Mouse (Mus musculus): ENCODE results near the gene Otog. TPM values are rescaled to one million over a fixed set of nuclear protein-coding genes. Genes with fewer than 3 reads are reported as not detected.
A peak's percentile ranks its signal among the peaks of the same experiment; 100 is the strongest.

Otog gene
- polyA plus RNA-seq, 1 experiment from 2014 or later: not detected

DNA sequence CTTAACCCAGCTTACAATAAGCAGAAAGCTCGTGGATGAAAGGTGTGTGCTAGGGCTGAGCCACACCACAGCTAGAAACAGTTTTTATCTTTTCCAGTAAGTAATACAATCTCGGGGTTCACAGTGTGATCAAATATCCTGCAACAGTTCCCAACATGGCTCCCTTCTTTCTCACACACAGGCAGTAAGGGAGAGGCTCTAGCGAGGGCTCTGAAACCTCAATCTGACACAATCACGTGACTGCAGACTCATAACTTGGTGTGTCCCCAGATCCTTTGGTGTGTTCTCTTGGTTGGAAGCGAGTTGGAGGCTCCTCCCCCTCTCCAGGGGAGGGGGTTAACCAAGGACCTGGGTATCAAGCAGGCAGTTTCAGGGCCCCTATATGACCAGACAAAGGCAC lies 35.4 kb downstream of the Otog start:
- Histone ChIP-seq H3K4me3 (ENCODE audit: low read depth, low read length) (no peak overlapping the region), H3K27ac (ENCODE audit: low read depth, low read length) (no peak overlapping the region), H3K36me3 (ENCODE audit: control insufficient read depth, insufficient read depth) (no peaks in the 10 kb centered on the region), H3K4me1 (replicated peaks; ENCODE audit: control insufficient read depth, insufficient read depth, low read length) (no peaks in the 10 kb centered on the region), H3K27me3 (replicated peaks; ENCODE audit: control insufficient read depth, insufficient read depth, low read length) (no peaks in the 10 kb centered on the region), H3K9ac (ENCODE audit: low read depth, low read length) (no peak overlapping the region), H3K9me3 (ENCODE audit: control insufficient read depth) (no peaks in the 10 kb centered on the region), H3K4me2 (replicated peaks; ENCODE audit: low read depth) (no peak overlapping the region)
- no peak for TF ChIP-seq CTCF (IDR thresholded peaks at IDR 0.05; ENCODE audit: low read depth)
- no peak for ATAC-seq
- 48% methylated on average over 5 of the region's 5 CpGs for WGBS

DNA sequence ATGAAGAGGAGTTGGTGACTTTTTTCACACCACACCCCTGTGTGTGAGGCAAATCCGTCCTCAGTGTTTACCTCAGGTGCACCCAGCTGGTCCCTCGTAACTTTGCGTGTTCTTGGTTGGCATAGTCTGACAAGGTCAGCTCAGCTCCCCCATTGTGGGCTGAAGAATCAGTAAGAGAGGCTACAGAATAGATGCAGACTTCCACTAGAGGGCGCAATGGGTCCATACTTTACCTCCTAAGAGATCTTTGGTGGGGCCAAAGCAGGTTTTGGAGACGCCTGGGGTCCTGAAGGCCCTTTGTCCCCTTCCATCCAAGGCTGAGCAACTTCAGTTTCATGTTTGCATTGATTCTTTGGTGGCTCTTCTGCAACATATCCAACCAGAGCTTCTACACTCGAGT lies 39.2 kb downstream of the Otog start:
- ATAC-seq: no peak
- Histone ChIP-seq H3K4me1 (replicated peaks; ENCODE audit: control insufficient read depth, insufficient read depth, low read length) (no peaks in the 10 kb centered on the region), H3K36me3 (ENCODE audit: control insufficient read depth, insufficient read depth) (no peaks in the 10 kb centered on the region), H3K9ac (ENCODE audit: low read depth, low read length) (no peak overlapping the region), H3K27ac (ENCODE audit: low read depth, low read length) (no peak overlapping the region), H3K4me3 (ENCODE audit: low read depth, low read length) (no peak overlapping the region), H3K27me3 (replicated peaks; ENCODE audit: control insufficient read depth, insufficient read depth, low read length) (no peaks in the 10 kb centered on the region), H3K4me2 (replicated peaks; ENCODE audit: low read depth) (no peak overlapping the region), H3K9me3 (ENCODE audit: control insufficient read depth) (no peaks in the 10 kb centered on the region)
- WGBS: 19% methylated on average over 6 of the region's 6 CpGs
- TF ChIP-seq CTCF (IDR thresholded peaks at IDR 0.05; ENCODE audit: low read depth): peak; percentile 82

DNA sequence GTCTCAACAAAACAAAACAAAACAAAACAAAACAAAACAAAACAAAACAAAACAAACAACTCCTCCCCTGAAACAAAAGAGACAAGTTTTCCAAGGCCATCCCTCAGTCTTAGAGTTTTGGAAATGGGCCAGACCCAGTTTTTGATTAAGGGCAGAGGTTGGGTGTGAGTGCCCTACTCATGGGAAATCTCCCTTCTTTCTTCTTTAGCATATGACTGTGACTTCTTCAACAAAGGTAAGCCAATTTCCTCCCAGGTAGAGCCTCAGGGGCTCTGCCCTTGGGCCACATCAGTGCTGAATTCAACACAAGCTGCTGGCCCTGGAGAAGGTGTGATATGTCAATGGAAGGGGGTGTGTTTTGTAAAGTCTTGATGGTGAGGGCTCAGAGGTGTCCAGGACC lies 40.1 kb downstream of the Otog start:
- Histone ChIP-seq H3K4me1 (replicated peaks; ENCODE audit: control insufficient read depth, insufficient read depth, low read length) (no peaks in the 10 kb centered on the region), H3K27ac (ENCODE audit: low read depth, low read length) (no peak overlapping the region), H3K9me3 (ENCODE audit: control insufficient read depth) (no peaks in the 10 kb centered on the region), H3K36me3 (ENCODE audit: control insufficient read depth, insufficient read depth) (no peaks in the 10 kb centered on the region), H3K27me3 (replicated peaks; ENCODE audit: control insufficient read depth, insufficient read depth, low read length) (no peaks in the 10 kb centered on the region), H3K4me3 (ENCODE audit: low read depth, low read length) (no peak overlapping the region), H3K9ac (ENCODE audit: low read depth, low read length) (no peak overlapping the region), H3K4me2 (replicated peaks; ENCODE audit: low read depth) (no peak overlapping the region)
- no peak for TF ChIP-seq CTCF (IDR thresholded peaks at IDR 0.05; ENCODE audit: low read depth)
- no peak for ATAC-seq

DNA sequence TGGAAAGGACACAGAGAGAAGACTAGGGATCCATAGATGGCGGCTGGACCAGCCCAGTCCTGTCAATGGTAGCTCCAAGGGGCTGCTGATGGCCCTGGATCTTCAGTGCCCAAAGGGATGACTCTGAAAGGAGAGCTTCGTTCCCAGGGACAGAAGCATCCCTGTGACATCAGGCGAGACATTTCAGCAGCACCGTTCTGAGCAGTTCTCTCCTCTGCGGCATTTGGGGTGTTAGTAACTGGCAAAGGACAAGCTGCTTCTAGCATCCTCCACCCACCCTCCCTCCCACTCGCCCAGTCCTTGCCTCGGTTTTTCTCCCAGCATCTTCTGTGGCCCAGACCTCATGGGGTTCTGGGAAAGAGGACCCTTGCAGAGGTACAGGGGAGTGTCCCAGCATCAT lies 41.5 kb downstream of the Otog start:
- Histone ChIP-seq H3K9me3 (ENCODE audit: control insufficient read depth) (no peaks in the 10 kb centered on the region), H3K36me3 (ENCODE audit: control insufficient read depth, insufficient read depth) (no peaks in the 10 kb centered on the region), H3K4me2 (replicated peaks; ENCODE audit: low read depth) (no peak overlapping the region), H3K27me3 (replicated peaks; ENCODE audit: control insufficient read depth, insufficient read depth, low read length) (no peaks in the 10 kb centered on the region), H3K9ac (ENCODE audit: low read depth, low read length) (no peak overlapping the region), H3K27ac (ENCODE audit: low read depth, low read length) (no peak overlapping the region), H3K4me3 (ENCODE audit: low read depth, low read length) (no peak overlapping the region), H3K4me1 (replicated peaks; ENCODE audit: control insufficient read depth, insufficient read depth, low read length) (no peaks in the 10 kb centered on the region)
- ATAC-seq: no peak
- TF ChIP-seq CTCF (IDR thresholded peaks at IDR 0.05; ENCODE audit: low read depth): no peak
- 68% methylated on average over 7 of the region's 7 CpGs for WGBS

DNA sequence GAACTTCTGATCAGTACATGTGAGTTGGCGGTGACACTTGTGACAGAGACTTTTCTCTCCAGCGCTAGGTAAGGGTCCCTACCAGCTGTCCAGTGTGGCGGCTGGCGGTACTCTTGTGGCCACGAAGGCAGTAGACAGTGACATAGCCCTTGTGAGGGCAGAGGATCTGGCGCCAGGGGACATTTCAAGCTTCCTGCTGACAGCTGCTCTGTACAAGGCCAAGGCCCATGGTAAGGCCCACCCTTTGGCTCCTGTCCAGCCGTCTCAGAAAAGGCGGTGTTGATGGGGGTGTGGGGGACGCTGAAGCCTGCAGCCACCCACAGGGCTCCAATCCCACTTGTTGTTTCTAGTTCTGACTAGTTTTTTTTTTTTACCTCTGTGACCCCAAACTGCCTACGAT lies 42.9 kb downstream of the Otog start:
- Histone ChIP-seq H3K9ac (ENCODE audit: low read depth, low read length) (no peak overlapping the region), H3K27me3 (replicated peaks; ENCODE audit: control insufficient read depth, insufficient read depth, low read length) (no peaks in the 10 kb centered on the region), H3K4me1 (replicated peaks; ENCODE audit: control insufficient read depth, insufficient read depth, low read length) (no peaks in the 10 kb centered on the region), H3K27ac (ENCODE audit: low read depth, low read length) (no peak overlapping the region), H3K9me3 (ENCODE audit: control insufficient read depth) (no peaks in the 10 kb centered on the region), H3K4me2 (replicated peaks; ENCODE audit: low read depth) (no peak overlapping the region), H3K36me3 (ENCODE audit: control insufficient read depth, insufficient read depth) (no peaks in the 10 kb centered on the region), H3K4me3 (ENCODE audit: low read depth, low read length) (no peak overlapping the region)
- WGBS: 68% methylated on average over 10 of the region's 10 CpGs
- no peak for ATAC-seq
- no peak for TF ChIP-seq CTCF (IDR thresholded peaks at IDR 0.05; ENCODE audit: low read depth)

DNA sequence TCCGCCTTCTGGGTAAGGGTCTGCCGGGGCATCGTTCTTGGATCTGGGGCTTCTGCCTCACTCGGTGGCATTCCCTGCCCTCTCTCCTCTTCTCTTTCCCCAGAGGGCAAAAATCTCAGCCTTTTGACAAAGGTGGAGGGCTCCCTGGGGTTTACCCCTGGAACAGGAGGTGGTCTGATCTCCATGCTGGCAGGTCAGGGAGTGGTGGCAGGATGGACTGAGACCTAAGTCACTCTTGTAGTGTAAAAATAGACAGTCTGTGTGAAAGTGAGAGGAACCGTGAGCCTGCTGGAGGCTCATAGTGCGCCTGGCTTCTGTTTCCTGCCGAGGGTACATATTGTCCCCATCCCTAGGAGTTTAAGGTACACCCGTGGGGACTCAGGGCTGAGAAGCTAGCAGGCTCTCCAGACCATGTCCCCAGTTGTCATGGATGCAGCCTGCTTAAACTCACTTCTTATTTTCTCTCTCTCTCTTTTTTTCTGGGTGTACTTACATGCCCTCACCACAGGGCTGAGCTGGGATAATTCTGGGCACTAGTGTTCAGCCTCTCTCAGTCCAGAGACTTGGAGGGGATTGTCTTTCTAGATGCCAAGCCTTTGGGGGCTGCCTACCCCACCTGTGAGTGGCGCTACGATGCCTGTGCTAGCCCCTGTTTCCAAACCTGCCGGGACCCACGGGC lies 44.5 kb downstream of the Otog start:
- no peak overlapping the region for H3K4me2 ChIP-seq (replicated peaks; ENCODE audit: low read depth)
- no peak overlapping the region for H3K4me3 ChIP-seq (ENCODE audit: low read depth, low read length)
- TF ChIP-seq CTCF (IDR thresholded peaks at IDR 0.05; ENCODE audit: low read depth): no peak
- no peak overlapping the region for H3K27ac ChIP-seq (ENCODE audit: low read depth, low read length)
- WGBS: 86% methylated on average over 12 of the region's 12 CpGs
- ATAC-seq: no peak
- no peaks in the 10 kb centered on the region for H3K9me3 ChIP-seq (ENCODE audit: control insufficient read depth)
- no peaks in the 10 kb centered on the region for H3K4me1 ChIP-seq (replicated peaks; ENCODE audit: control insufficient read depth, insufficient read depth, low read length)
- H3K36me3 ChIP-seq (ENCODE audit: control insufficient read depth, insufficient read depth): no peaks in the 10 kb centered on the region
- H3K9ac ChIP-seq (ENCODE audit: low read depth, low read length): no peak overlapping the region
- H3K27me3 ChIP-seq (replicated peaks; ENCODE audit: control insufficient read depth, insufficient read depth, low read length): no peaks in the 10 kb centered on the region

DNA sequence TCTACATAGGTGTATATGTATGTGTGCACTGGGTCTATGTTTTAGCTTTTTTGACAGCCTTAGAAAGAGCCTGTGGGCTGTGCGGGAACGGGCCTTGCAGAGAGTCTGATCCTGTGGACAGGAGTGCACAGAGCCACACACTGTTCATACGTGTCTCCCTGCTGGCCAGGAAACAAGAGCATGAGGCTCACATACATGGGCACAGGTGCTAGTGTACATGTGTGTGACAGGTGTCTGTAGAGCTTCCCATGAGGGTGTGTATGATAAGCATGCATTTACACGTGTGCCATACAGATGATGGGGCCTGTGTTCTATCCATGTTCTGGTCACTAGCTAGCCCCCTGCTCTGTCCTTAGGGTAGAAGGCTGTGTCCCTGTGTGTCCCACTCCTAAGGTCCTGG lies 45.6 kb downstream of the Otog start:
- no peaks in the 10 kb centered on the region for H3K4me1 ChIP-seq (replicated peaks; ENCODE audit: control insufficient read depth, insufficient read depth, low read length)
- no peak for ATAC-seq

More for the DNA sequence above, 45.6 kb downstream of the Otog start:
- no peaks in the 10 kb centered on the region for H3K9me3 ChIP-seq (ENCODE audit: control insufficient read depth)
- no peaks in the 10 kb centered on the region for H3K36me3 ChIP-seq (ENCODE audit: control insufficient read depth, insufficient read depth)
- WGBS: 88% methylated on average over 4 of the region's 4 CpGs
- no peak overlapping the region for H3K4me2 ChIP-seq (replicated peaks; ENCODE audit: low read depth)
- H3K9ac ChIP-seq (ENCODE audit: low read depth, low read length): no peak overlapping the region
- H3K27ac ChIP-seq (ENCODE audit: low read depth, low read length): no peak overlapping the region
- no peak for TF ChIP-seq CTCF (IDR thresholded peaks at IDR 0.05; ENCODE audit: low read depth)
- no peak overlapping the region for H3K4me3 ChIP-seq (ENCODE audit: low read depth, low read length)
- no peaks in the 10 kb centered on the region for H3K27me3 ChIP-seq (replicated peaks; ENCODE audit: control insufficient read depth, insufficient read depth, low read length)

All from intestine, postnatal 0 days (tissue).